Mouse (Mus musculus) WW6 (cell line): Measurements from ENCODE around the gene Ddx41.
A peak's percentile ranks its signal among the peaks of the same experiment; 100 is the strongest.

ENCODE experiments used
- DNase-seq: peaks from one replicate; pipeline ENCODE4 v3.0.0-alpha.2; 2013; ENCODE audit warnings: low read depth, low spot score

Ddx41 gene

GRCm38 (mm10) chr13:55508531-55508930, 27.9 kb downstream of the Ddx41 start:
- DNase-seq, result no peak

DNA sequence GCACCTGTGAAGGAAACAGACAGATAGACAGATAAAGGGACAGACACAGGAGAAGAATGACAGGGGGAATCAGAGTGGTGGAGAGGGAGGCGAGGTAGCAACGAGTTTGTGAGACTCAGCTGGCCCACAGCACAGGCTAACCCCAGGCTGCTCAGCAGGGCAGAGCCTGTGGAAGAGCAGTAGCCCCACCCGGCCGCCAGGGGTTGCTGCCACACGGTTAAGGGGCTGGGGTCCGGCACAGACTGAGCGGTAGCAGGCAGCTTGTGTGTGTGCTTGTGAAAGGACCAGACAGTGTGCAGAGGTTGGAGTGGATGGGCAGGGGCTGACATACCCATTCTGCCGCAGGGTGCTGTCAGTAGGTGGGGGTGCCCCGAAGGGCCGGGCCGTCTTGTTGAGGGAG, 28.6 kb downstream of the Ddx41 start:
- DNase-seq, result peak; percentile 56

DNA sequence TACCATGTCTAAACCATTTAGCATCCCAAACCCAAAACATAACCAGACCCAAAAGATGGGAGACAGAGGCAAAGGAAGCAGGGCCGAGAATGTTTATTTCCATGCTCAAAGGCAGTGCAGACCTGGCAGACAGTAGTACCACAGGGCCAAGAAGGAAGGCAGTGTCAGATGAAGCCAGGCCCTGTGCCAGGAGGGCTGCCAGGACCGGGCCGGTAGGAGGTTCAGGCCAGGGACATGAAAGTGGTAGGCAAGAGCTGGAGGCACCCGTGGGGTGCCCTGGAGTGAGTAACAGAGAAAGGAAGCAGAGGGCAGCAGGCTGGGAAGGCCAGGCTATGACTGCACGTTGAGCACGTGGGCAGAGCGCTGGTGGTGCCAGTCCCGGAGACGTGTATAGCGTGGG, 29.8 kb downstream of the Ddx41 start:
- no peak for DNase-seq

DNA sequence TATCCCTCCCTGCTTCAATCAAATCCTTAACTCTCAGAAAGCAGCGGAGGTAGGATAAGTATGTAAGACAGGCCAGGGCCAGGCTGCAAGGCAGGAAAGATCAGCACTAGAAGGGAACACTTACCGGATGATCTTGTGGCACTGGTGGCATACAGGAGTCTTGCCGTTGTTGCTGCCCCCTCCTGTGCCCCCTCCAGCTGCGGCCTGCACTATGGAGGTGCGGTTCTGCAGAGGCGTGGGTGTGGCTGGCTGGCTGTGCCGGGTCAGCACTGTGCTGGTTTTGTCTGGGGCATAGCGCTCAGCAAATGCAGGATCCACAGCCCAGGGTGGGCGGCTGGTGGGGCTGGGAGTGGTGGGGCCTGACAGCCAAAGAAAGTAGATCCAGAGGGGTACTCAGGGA, 30.6 kb downstream of the Ddx41 start:
- DNase-seq, result no peak

DNA sequence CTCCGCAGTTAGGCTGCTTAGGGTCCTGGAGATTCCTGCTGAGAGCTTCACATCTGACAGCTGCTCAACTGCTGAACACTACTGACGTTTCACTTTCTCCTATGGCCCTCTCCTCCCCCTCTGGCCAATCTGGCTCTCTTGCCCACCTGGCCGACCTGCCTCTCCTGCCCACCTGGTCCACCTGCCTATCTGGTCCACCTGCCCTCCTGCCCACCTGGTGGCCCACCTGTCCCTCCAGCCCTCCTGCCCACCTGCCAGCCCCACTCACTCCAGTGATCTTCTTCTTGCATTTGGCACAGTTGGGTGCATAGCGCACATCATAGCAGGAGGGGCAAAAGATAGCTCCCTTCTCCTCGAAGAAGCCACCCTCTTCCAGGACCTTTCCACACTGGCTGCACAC, 32.1 kb downstream of the Ddx41 start:
- no peak for DNase-seq

- DNase-seq, result no peak
Measured at GRCm38 (mm10) chr13:55502405-55502804, 34.1 kb downstream of the Ddx41 start.

DNA sequence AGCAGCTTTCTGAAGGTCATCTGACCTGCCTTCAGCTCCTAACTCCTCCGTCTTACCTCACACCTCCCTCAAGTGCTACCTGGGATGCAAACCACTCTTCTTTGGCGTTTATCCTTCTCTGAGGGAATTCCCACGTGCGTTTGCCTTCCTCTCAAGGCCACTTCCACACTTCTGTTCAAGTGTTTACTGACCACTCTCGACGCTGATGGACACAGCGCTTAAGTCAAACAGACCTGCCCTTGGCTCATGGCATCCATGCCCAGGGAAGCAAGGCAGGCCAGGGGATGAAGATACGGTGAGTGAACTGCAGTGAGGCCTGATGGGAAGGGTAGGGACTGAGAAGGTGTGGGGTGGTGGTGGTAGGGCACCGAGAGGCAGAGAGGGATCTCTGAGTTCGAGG, 35.9 kb downstream of the Ddx41 start:
- no peak for DNase-seq

DNA sequence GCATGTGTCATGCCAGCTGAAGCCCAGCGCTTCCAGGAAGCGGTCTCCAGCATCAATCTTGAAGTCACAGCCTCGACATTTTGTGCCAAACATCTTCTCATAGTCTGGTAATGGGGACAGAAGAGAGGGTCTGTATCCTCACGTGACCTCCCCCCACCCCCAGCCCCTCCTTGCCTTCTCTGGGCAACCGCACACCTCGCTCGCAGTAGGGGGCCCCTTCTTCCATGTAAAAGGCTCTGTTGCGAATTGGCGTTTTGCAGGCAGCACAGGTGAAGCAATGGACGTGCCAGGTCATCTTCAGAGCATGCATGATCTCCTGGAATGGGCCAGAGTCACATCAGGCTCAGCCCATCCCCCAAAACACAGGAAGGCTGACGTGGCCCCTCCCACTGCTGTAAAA, 37.6 kb downstream of the Ddx41 start:
- DNase-seq, result no peak

GRCm38 (mm10) chr13:55496661-55497060, 39.8 kb downstream of the Ddx41 start:
- no peak for DNase-seq

DNA sequence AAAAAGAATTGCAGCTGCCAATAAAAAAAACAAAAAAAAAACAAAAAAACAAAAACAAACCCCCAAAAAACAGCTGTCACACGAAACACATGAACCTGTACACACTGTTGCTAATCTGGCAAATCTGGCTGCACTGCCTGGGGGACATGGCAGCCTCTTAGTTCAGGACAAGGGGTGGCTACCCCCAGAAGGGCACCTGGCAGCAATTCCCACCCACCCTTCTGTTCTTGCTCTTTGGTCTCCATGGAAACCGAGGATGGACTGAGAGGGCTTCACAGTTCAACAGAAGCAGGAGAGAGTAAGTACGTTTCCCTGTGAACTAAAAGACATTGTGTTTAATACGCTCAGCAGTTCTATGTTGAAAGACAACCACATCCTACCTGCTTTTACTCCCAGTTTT, 40.8 kb downstream of the Ddx41 start:
- DNase-seq, result no peak

- DNase-seq, result no peak
Measured at GRCm38 (mm10) chr13:55494883-55495621, 41.4 kb downstream of the Ddx41 start.

DNA sequence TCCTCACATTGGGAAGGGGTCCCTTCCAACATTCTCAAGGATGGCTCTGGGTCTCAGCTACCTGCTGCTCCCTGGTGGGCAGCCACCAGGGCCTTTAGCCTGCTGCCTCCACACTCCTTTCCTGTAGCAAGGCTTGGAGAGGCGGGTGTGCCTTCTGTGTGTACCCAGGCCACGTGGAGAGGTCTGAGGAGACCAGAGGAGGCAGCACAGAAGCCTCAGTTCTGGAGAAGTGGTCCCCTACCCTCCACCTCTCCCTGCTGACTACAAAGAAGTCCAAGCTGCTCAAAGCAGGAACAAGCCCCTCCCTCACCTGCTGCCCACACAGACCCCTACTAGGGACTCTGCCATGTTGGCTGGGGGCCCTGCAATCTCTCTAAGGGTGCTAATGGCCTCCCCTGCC, 42.2 kb downstream of the Ddx41 start:
- DNase-seq, result no peak

DNA sequence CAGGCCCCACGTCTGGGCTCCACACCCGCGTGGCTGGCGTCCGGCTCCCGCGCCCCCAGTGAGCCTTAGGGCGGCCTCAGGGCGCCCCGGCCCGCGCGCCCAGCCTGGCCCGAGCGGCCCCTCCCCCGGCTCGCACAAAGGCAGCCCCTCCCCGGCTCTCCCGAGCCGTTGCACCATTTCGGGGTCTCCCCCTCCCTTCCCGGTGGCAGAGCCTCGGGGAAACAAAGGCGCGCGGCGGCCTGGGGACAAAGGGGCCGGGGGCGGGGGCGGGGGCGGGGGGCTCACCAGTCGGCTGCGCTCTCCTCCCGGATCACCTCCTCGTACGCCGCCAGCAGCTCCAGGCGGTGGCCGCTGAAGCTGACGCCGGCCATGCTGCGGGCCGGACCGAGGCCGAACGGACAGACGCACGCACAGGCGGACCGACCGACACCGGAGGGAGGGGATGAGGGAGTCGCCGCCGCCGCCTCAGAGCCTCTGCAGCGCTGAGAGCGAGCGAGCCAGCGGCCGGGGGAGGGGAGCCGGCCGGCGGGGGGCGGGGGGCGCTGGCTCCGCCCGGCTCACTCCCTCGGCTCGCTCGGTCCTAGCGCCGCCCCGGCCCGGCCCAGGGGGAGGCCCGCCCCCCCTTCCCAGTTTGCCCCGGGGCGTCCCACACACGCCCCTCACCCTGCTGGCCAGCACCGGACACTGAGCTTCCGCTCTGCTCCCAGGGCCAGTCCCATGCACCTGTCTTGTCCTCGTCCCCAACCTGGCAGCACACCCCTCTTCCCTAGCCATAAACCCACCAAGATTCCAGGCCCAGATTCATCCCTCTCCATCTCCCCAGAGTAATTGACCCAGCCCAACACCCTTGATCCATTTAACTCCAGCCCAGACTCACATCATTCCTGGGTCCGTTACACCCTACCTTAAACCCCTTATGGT, 48.6 kb downstream of the Ddx41 start, which contains the start of gene Dbn1:
Gene Dbn1 (minus strand): TSS at position 534 of the 921 bp plus-strand sequence.
- DNase-seq, result no peak

DNA sequence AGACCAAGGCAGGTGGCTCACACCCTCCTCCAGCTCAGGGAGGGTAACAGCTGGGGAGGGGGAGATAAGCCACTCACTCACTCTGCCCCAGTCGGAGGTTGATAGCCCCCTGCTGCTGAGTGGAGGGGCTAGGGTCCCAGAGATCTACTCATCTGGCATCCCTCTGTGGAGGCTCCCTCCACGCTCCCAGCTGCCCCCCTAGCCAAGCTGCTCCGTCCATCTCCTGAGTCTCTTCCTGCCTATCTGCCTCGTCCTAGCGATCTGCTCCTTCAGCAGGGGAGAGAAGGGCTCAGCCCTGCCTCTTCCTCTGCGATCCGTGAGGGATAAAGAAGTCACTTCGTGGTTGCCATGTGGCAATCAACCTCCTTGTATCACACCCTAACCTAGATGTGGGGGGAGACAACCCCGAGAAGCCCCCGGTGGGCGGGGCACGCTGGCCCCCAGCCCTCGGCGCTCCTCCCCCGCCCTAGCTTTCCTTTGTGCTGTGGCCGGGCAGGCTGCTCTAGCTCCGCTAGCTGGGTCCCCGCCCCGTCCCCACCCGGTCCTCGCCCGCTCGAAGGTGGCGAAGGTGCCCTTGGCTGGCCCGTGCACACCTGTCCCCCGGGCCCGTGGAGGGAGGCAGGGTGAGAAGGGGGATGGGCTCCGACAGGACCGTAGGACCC, 49.4 kb downstream of the Ddx41 start:
- DNase-seq, result no peak

GRCm38 (mm10) chr13:55486029-55486794, 50.2 kb downstream of the Ddx41 start:
- no peak for DNase-seq

GRCm38 (mm10) chr13:55484520-55485088, 51.9 kb downstream of the Ddx41 start:
- no peak for DNase-seq

DNA sequence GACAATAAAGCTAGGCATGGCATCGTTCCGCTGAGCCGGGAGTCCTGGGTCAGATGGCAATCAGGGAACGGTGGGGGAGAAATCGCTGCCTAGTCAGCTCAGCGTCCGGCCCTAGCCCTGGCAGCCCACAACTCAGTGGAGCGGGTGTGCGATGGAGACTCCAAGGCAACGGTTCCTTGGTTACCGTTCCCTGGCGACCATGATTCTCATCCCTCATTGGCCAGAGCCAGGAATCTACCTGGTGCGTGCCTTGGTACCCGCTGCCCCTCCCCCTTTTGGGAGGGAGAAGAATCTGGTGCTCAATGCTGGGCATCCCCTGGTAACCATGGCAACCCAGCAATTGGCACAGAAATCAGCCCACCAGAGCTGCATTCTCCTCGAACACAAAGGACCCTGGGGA, 52.9 kb downstream of the Ddx41 start:
- DNase-seq, result no peak

- DNase-seq, result no peak
Measured at GRCm38 (mm10) chr13:55483071-55483470, 53.4 kb downstream of the Ddx41 start.

DNA sequence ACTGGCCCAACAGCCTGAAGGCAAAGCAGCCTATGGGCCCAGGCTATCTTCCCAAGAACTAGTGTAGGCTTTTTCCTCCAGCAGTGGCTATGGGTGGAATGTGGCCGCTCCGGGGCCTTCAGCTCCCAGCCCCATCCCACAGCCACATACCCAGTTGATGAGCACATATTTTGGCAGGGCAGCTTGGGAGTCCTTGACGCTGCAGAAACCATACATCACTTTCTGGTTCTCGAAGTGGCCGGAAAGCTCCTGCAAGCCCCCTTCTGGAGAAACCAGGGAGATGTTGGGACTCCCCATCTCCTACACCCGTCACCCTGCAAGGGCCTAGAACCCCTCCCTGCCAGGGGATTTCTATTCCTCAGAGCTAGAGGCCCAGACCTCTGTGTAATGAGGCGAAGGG, 53.9 kb downstream of the Ddx41 start:
- no peak for DNase-seq
